Mouse (Mus musculus) forebrain, postnatal 0 days (tissue): ENCODE results near the gene Arfip1. TPM values are rescaled to one million over a fixed set of nuclear protein-coding genes. Genes with fewer than 3 reads are reported as not detected.

ENCODE experiments used
- ATAC-seq: fragments of 200-750 bp; cut with Nextera tagmentation; 2 replicates; pipeline ENCODE4 v1.8.0; 2017; ENCODE audit warnings: mild to moderate bottlenecking, moderate library complexity
- DNase-seq: peaks from one replicate; pipeline ENCODE4 v3.0.0-alpha.2; 2015
- H3K27ac ChIP-seq: fragments of 300-500 bp; sonication (generic); 2 replicates; pipeline ENCODE4 v1.5.1; 2014; ENCODE audit warnings: low read depth, mild to moderate bottlenecking, antibody characterized with exemption, low read length, moderate library complexity, mixed read lengths
- H3K27me3 ChIP-seq: fragments of 300-500 bp; sonication (generic); 2 replicates; pipeline ENCODE4 v1.6.1; 2014; ENCODE audit warnings: mild to moderate bottlenecking, low read length, mixed read lengths; ENCODE audit not compliant: insufficient read depth
- H3K36me3 ChIP-seq: fragments of 300-500 bp; sonication (generic); 2 replicates; pipeline ENCODE4 v1.6.1; 2014; ENCODE audit warnings: mild to moderate bottlenecking, moderate library complexity; ENCODE audit not compliant: insufficient read depth
- H3K4me1 ChIP-seq: fragments of 300-500 bp; sonication (generic); 2 replicates; pipeline ENCODE4 v1.6.1; 2014; ENCODE audit warnings: antibody characterized with exemption; ENCODE audit not compliant: insufficient read depth
- H3K4me2 ChIP-seq: fragments of 300-500 bp; sonication (generic); 2 replicates; pipeline ENCODE4 v1.6.1; 2014; ENCODE audit warnings: low read depth, mild to moderate bottlenecking, moderate library complexity
- H3K4me3 ChIP-seq: fragments of 300-500 bp; sonication (generic); 2 replicates; pipeline ENCODE4 v1.5.1; 2014; ENCODE audit warnings: low read depth, low read length, mixed read lengths
- H3K9ac ChIP-seq: fragments of 300-500 bp; sonication (generic); 2 replicates; pipeline ENCODE4 v1.6.1; 2014; ENCODE audit warnings: mild to moderate bottlenecking
- H3K9me3 ChIP-seq: fragments of 300-500 bp; sonication (generic); 2 replicates; pipeline ENCODE4 v1.6.1; 2016; ENCODE audit warnings: low read length
- CTCF ChIP-seq: sonication (generic); IDR thresholded peaks from 2 replicates; pipeline ENCODE4 v1.5.1; 2016; ENCODE audit warnings: antibody characterized with exemption, control low read depth, low read depth
- WGBS: fragments of 180-500 bp; shearing (Covaris S2); extraction: QIAGEN DNeasy Blood & Tissue Kit; methylation state at CpG from one replicate; pipeline ENCODE4 v1.1.7; 2014; 5-methylcytosine and 5-hydroxymethylcytosine counted together
- polyA plus RNA-seq: library from polyadenylated mRNA; unstranded; fragments of >200 nt; fragmentation: Nextera tagmentation; extraction: Ambion mirVana; gene quantifications from 2 replicates; pipeline ENCODE4 v1.2.1, GENCODE M21; 2015
- total RNA-seq: library from RNA; depleted of rRNA; stranded (reverse); fragments of >200 nt; gene quantifications from 2 replicates; pipeline ENCODE4 v1.2.3, GENCODE M21; 2014

Gene Arfip1
- total and polyA plus RNA-seq, 2 experiments from 2014 or later = 18.8 to 26.8 TPM

DNA sequence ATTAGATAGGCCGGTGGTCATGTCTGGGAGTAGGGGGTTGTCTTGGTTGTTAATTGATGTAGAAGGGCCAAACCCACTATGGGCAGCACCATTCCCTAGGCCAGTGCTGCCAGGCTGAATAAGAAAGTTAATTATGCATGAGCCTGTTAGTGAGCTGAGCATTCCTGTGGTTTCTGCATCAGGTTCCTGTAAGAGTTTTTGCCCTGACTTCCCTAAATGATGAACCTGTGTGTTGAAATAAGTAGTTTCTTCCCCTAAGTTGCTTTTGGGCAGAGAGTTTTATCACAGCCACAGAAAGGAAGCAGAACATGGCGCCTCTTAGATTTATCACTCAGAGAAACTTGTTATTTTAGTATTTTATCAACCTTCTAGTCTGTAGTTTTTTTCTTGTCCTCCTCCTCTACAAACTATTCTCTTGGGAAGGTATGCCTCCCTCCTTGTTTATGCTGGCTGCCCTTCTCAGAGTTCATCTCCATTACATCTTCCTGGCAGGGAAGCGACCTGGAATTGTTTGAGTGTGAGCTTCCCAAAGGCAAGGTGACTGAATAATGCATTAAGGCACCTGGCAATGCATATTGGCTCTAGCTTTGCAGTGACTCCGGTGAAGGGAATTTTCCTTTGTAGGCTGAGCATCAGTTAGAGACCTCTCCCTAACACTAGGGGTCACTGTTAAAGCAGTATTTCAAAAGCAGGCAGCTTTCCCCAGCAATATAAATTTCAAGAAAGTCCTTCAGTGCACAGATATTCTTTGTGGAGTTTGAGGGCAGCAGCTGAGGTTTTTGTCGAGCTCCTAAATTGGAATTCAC lies 32.8 kb upstream of the Arfip1 start:
- Histone ChIP-seq H3K4me3 (no peak overlapping the region), H3K9me3 (no peaks in the 10 kb centered on the region), H3K36me3 (no peaks in the 10 kb centered on the region), H3K27me3 (no peaks in the 10 kb centered on the region), H3K4me1 (no peaks in the 10 kb centered on the region), H3K27ac (no peak overlapping the region), H3K4me2 (no peak overlapping the region), H3K9ac (no peak overlapping the region)
- ATAC-seq (peak; percentile 75), DNase-seq (peak; percentile 73)
- TF ChIP-seq CTCF = peak; percentile 77
- WGBS = 27% methylated on average over 5 of the region's 5 CpGs

GRCm38 (mm10) chr3:84610183-84610710 lies 27.8 kb upstream of the Arfip1 start:
- no peak overlapping the region for H3K27ac ChIP-seq
- WGBS = 80% methylated on average over 9 of the region's 9 CpGs
- H3K27me3 ChIP-seq = no peaks in the 10 kb centered on the region
- H3K9me3 ChIP-seq = no peaks in the 10 kb centered on the region
- no peak overlapping the region for H3K4me3 ChIP-seq
- H3K36me3 ChIP-seq = no peaks in the 10 kb centered on the region
- H3K9ac ChIP-seq = no peak overlapping the region
- no peaks in the 10 kb centered on the region for H3K4me1 ChIP-seq
- no peak for DNase-seq
- ATAC-seq = no peak
- no peak for TF ChIP-seq CTCF
- no peak overlapping the region for H3K4me2 ChIP-seq

DNA sequence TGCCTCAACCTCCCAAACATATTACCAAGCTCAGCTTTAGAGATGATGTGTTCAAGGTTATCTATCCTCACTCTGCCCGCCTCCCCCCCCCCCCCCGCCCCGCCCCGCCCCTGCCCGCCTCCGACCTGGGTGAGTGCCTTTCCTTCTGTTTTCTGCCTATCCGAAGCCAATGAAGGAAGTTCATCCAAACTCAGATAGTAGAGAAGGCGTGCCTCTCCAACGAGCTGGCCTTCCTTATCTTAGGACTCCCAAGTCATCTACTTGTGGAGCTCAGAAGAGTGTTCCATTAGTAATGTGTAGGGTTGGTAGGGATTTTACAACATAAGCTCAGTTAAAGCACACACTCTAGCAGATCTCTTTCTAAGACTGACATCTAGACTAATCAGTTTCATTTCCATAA lies 20.8 kb upstream of the Arfip1 start:
- Histone ChIP-seq H3K27ac (no peak overlapping the region), H3K27me3 (no peaks in the 10 kb centered on the region), H3K36me3 (no peaks in the 10 kb centered on the region), H3K4me2 (no peak overlapping the region), H3K9me3 (no peaks in the 10 kb centered on the region), H3K4me3 (no peak overlapping the region), H3K9ac (no peak overlapping the region), H3K4me1 (no peaks in the 10 kb centered on the region)
- ATAC-seq (no peak), DNase-seq (no peak)
- TF ChIP-seq CTCF = no peak
- WGBS = 76% methylated on average over 8 of the region's 9 CpGs

GRCm38 (mm10) chr3:84602759-84603158 lies 20.3 kb upstream of the Arfip1 start:
- Histone ChIP-seq H3K9me3 (no peaks in the 10 kb centered on the region), H3K4me2 (no peak overlapping the region), H3K4me3 (no peak overlapping the region), H3K9ac (no peak overlapping the region), H3K27ac (no peak overlapping the region), H3K27me3 (no peaks in the 10 kb centered on the region), H3K4me1 (no peaks in the 10 kb centered on the region), H3K36me3 (no peaks in the 10 kb centered on the region)
- no peak for ATAC-seq
- DNase-seq = no peak
- 98% methylated on average over 2 of the region's 2 CpGs for WGBS
- TF ChIP-seq CTCF = no peak

GRCm38 (mm10) chr3:84601870-84602495 lies 19.6 kb upstream of the Arfip1 start:
- WGBS = 83% methylated on average over 9 of the region's 9 CpGs
- Histone ChIP-seq H3K4me1 (no peaks in the 10 kb centered on the region), H3K4me3 (no peak overlapping the region), H3K36me3 (no peaks in the 10 kb centered on the region), H3K27ac (no peak overlapping the region), H3K4me2 (no peak overlapping the region), H3K27me3 (no peaks in the 10 kb centered on the region), H3K9me3 (no peaks in the 10 kb centered on the region), H3K9ac (no peak overlapping the region)
- DNase-seq (no peak), ATAC-seq (no peak)
- no peak for TF ChIP-seq CTCF

DNA sequence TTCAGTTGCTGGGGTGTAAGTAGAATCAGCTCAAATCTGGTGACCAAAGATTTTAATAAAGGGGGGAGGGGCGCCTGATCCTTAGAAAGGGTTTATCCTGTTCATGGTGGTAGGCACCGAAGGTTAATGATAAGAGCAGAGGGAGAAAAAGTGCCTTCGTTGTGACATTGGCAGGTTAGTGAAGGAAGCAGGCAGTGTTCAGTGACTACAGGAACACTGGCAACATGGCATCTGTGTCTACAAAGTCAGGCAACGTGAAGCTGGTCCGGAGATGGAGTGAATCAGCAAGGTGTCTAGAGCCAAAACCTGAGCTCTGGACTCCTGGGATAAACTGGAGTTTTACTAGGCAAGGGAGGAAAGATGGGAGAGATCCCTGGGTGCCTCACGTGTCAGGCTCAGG lies 16.3 kb upstream of the Arfip1 start:
- no peak overlapping the region for H3K4me2 ChIP-seq
- H3K4me1 ChIP-seq = peaks cover 5% of the 10 kb centered on the region
- DNase-seq (no peak), ATAC-seq (no peak)
- no peak overlapping the region for H3K9ac ChIP-seq
- H3K27ac ChIP-seq = no peak overlapping the region
- no peak overlapping the region for H3K4me3 ChIP-seq
- WGBS = 90% methylated on average over 6 of the region's 6 CpGs
- H3K27me3 ChIP-seq = no peaks in the 10 kb centered on the region
- no peaks in the 10 kb centered on the region for H3K36me3 ChIP-seq
- no peaks in the 10 kb centered on the region for H3K9me3 ChIP-seq
- TF ChIP-seq CTCF = no peak
